Mouse (Mus musculus) limb, embryonic 15.5 days (tissue): ENCODE results near the gene Saa1. TPM values are rescaled to one million over a fixed set of nuclear protein-coding genes. Genes with fewer than 3 reads are reported as not detected.
A peak's percentile ranks its signal among the peaks of the same experiment; 100 is the strongest.

ENCODE experiments used
- ATAC-seq: fragments of 200-750 bp; cut with Nextera tagmentation; 2 replicates; pipeline ENCODE4 v1.8.0; 2017; ENCODE audit warnings: low read depth, moderate TSS enrichment; ENCODE audit not compliant: insufficient number of reproducible peaks, low FRiP score, low TSS enrichment
- H3K27ac ChIP-seq: fragments of 300-500 bp; sonication (generic); 2 replicates; pipeline ENCODE4 v1.5.1; 2015; ENCODE audit warnings: moderate library complexity, mild to moderate bottlenecking, inconsistent platforms
- H3K27me3 ChIP-seq: fragments of 300-500 bp; sonication (generic); 2 replicates; pipeline ENCODE4 v1.6.1; 2015; ENCODE audit warnings: inconsistent platforms
- H3K36me3 ChIP-seq: fragments of 300-500 bp; sonication (generic); 2 replicates; pipeline ENCODE4 v1.6.1; 2015; ENCODE audit warnings: inconsistent platforms
- H3K4me1 ChIP-seq: fragments of 300-500 bp; sonication (generic); 2 replicates; pipeline ENCODE4 v1.6.1; 2015; ENCODE audit warnings: inconsistent platforms
- H3K4me2 ChIP-seq: fragments of 300-500 bp; sonication (generic); 2 replicates; pipeline ENCODE4 v1.6.1; 2015; ENCODE audit warnings: mild to moderate bottlenecking, inconsistent platforms
- H3K4me3 ChIP-seq: fragments of 300-500 bp; sonication (generic); 2 replicates; pipeline ENCODE4 v1.5.1; 2015; ENCODE audit warnings: mild to moderate bottlenecking, inconsistent platforms
- H3K9ac ChIP-seq: fragments of 300-500 bp; sonication (generic); 2 replicates; pipeline ENCODE4 v1.6.1; 2015; ENCODE audit warnings: inconsistent platforms
- H3K9me3 ChIP-seq: fragments of 300-500 bp; sonication (generic); 2 replicates; pipeline ENCODE4 v1.6.1; 2016; ENCODE audit warnings: inconsistent platforms
- WGBS: fragments of 180-500 bp; shearing (Covaris S2); methylation state at CpG from one replicate; pipeline ENCODE4 v1.1.7; 2015; 5-methylcytosine and 5-hydroxymethylcytosine counted together
- polyA plus RNA-seq: library from polyadenylated mRNA; unstranded; fragments of >200 nt; fragmentation: Nextera tagmentation; extraction: Ambion mirVana; gene quantifications from 2 replicates; pipeline ENCODE4 v1.2.1, GENCODE M21; 2015

Saa1 gene
- polyA plus RNA-seq, 1 experiment from 2014 or later = 1.2 TPM

GRCm38 (mm10) chr7:46715600-46715999 is 27.2 kb downstream of the Saa1 start, which contains the start of gene Saa3:
Gene Saa3, minus strand, starts transcription at chr7:46715700.
- WGBS = 85% methylated on average over 5 of the region's 5 CpGs
- ATAC-seq = no peak
- no peak within 1 kb of the TSS for H3K9ac ChIP-seq

DNA sequence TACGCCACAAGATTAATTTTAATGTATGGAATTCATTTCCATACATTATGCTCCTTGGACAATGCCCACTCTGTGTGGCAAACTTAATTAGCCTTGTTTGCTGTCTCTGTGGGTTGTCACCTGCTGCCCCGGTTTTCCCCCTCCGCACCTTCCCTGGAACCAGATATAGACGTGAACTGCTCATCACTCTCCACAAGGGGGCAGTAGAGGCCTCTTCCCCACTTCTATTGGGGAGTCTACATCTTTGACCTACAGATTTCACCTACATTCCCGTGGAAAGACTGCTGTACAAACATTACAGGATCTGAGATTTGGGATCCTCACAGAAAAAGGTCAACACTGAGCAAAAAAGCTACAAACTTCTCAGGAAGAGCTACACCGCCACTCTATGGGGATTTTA is 28.3 kb downstream of the Saa1 start:
- H3K27me3 ChIP-seq = peaks cover 3% of the 10 kb centered on the region; the same call in 1 of the 2 replicates
- 31% methylated on average over 6 of the region's 6 CpGs for WGBS
- H3K4me2 ChIP-seq = no peak overlapping the region
- no peaks in the 10 kb centered on the region for H3K9me3 ChIP-seq
- H3K36me3 ChIP-seq = no peaks in the 10 kb centered on the region
- H3K9ac ChIP-seq = no peak overlapping the region
- no peak overlapping the region for H3K27ac ChIP-seq
- H3K4me1 ChIP-seq = no peaks in the 10 kb centered on the region
- H3K4me3 ChIP-seq = no peak overlapping the region
- ATAC-seq = no peak

More at GRCm38 (mm10) chr7:46715600-46715999, 27.2 kb downstream of the Saa1 start, which contains the start of gene Saa3:
- H3K27me3 ChIP-seq = peaks cover 3% of the 10 kb centered on the region; the same call in 1 of the 2 replicates
- H3K4me3 ChIP-seq = no peak within 1 kb of the TSS
- H3K36me3 ChIP-seq = no peaks in the 10 kb centered on the region
- no peaks in the 10 kb centered on the region for H3K4me1 ChIP-seq
- H3K9me3 ChIP-seq = no peaks in the 10 kb centered on the region
- H3K4me2 ChIP-seq = no peak within 1 kb of the TSS
- H3K27ac ChIP-seq = no peak within 1 kb of the TSS

DNA sequence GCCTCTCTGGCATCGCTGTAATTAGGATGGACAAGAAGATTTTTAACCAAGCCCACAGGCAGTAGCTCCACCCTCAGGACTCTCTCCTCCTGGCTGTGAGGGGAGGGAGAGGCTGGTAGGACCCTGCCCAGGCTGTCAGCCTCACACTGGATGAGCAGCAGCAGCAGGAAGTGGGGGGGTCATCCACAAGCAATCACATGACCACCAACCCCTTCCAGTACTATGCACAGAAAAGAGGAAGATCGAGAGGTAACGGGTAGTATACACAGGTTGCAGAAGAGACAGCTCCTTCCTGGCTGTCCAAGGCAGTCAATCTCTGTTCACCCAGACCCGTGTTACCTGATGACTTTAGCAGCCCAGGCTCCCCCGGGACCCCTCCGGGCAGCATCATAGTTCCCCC is 30.5 kb downstream of the Saa1 start:
- Histone ChIP-seq H3K9ac (no peak overlapping the region), H3K4me1 (no peaks in the 10 kb centered on the region), H3K4me3 (no peak overlapping the region), H3K36me3 (peaks cover 8% of the 10 kb centered on the region; the same call in 1 of the 2 replicates), H3K4me2 (no peak overlapping the region), H3K27ac (no peak overlapping the region), H3K9me3 (no peaks in the 10 kb centered on the region), H3K27me3 (peaks cover 3% of the 10 kb centered on the region; the same call in 1 of the 2 replicates)
- ATAC-seq = no peak
- 69% methylated on average over 6 of the region's 6 CpGs for WGBS

DNA sequence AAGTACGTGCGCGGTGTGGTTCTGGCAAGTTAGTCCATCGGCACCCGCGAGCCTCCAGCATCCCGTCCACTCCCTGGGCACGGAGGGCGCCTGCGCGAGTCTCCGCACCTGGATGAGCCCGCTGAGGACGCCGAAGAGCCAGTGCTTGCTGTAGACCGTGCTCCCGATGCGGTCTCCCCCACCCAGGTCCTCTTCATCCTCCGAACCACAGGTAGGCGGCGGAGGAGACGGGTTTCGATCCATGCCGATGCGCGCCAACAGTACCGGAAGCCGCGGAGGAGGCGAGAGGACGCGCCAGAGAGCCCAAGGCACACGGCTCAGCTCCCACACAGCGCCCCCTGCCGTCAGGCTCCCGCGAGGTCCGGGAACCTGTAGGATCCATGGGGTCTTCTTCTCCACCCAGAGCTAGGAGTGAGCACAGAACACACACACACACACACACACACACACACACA is 32.4 kb downstream of the Saa1 start, which contains the start of gene Saal1:
Saal1 (minus strand) TSS at position 291 of the 455 bp plus-strand sequence.
- WGBS = under 1% methylated on average over 38 of the region's 38 CpGs
- Histone ChIP-seq H3K27me3 (no peaks in the 10 kb centered on the region), H3K4me1 (no peaks in the 10 kb centered on the region), H3K9ac (peak within 1 kb of the TSS; percentile 70), H3K27ac (peak within 1 kb of the TSS; percentile 90), H3K4me3 (peak within 1 kb of the TSS; percentile 74), H3K4me2 (peak within 1 kb of the TSS; percentile 44), H3K36me3 (peaks cover 25% of the 10 kb centered on the region), H3K9me3 (no peaks in the 10 kb centered on the region)
- ATAC-seq = peak; percentile 91

GRCm38 (mm10) chr7:46700521-46701025 is 42.2 kb downstream of the Saa1 start:
- Histone ChIP-seq H3K27ac (no peak overlapping the region), H3K4me3 (no peak overlapping the region), H3K27me3 (no peaks in the 10 kb centered on the region), H3K9me3 (no peaks in the 10 kb centered on the region), H3K36me3 (peaks cover 91% of the 10 kb centered on the region), H3K9ac (no peak overlapping the region), H3K4me2 (no peak overlapping the region), H3K4me1 (no peaks in the 10 kb centered on the region)
- 92% methylated on average over 6 of the region's 6 CpGs for WGBS
- no peak for ATAC-seq

- H3K36me3 ChIP-seq = peaks cover 69% of the 10 kb centered on the region
- H3K9me3 ChIP-seq = no peaks in the 10 kb centered on the region
- ATAC-seq = no peak
- H3K4me2 ChIP-seq = no peak overlapping the region
- no peaks in the 10 kb centered on the region for H3K27me3 ChIP-seq
- H3K9ac ChIP-seq = no peak overlapping the region
- 83% methylated on average over 1 of the region's 1 CpGs for WGBS
- no peaks in the 10 kb centered on the region for H3K4me1 ChIP-seq
- no peak overlapping the region for H3K27ac ChIP-seq
- H3K4me3 ChIP-seq = no peak overlapping the region
Observed at GRCm38 (mm10) chr7:46696754-46697153, 46.0 kb downstream of the Saa1 start.

Other genes with a start within 250 kb of the Saa1 start
- 15.5 and 16.5 TPM in 2 replicates for gene Sergef, start 103.2 kb downstream of the Saa1 start, polyA plus RNA-seq
- gene Tph1, start 70.4 kb downstream of the Saa1 start, polyA plus RNA-seq = 2.5 and 3.0 TPM in 2 replicates
- gene Saal1, start 32.3 kb downstream of the Saa1 start, polyA plus RNA-seq = 27.3 and 28.9 TPM in 2 replicates
- gene Saa3, start 27.3 kb downstream of the Saa1 start, polyA plus RNA-seq = 0.50 and 0.67 TPM in 2 replicates
- gene Saa4, start 10.4 kb downstream of the Saa1 start, polyA plus RNA-seq = not detected in 2 replicates
- gene Saa2, start 8.8 kb upstream of the Saa1 start, polyA plus RNA-seq = 0.41 and 0.78 TPM in 2 replicates
- gene Hps5, start 53.1 kb upstream of the Saa1 start, polyA plus RNA-seq = 20.8 and 23.2 TPM in 2 replicates
- 49.8 and 52.4 TPM in 2 replicates for gene Gtf2h1, start 53.1 kb upstream of the Saa1 start, polyA plus RNA-seq
- 1,928 and 2,051 TPM in 2 replicates for gene Ldha, start 98.5 kb upstream of the Saa1 start, polyA plus RNA-seq
- 0.26 TPM in 1 of 2 replicates, not detected in the other for gene Ldhc, start 118.2 kb upstream of the Saa1 start, polyA plus RNA-seq
- gene Tsg101, start 177.0 kb upstream of the Saa1 start, polyA plus RNA-seq = 161 and 169 TPM in 2 replicates
- gene Uevld, start 215.5 kb upstream of the Saa1 start, polyA plus RNA-seq = 11.1 and 11.2 TPM in 2 replicates
- gene Gm9999, start 240.6 kb upstream of the Saa1 start, polyA plus RNA-seq = not detected in 2 replicates